Mouse (Mus musculus) small intestine, adult 2 months (tissue): ENCODE results near the gene Hdgf.

Experiments used
- CTCF ChIP-seq: fragments of 200-500 bp; IDR thresholded peaks from 2 replicates; pipeline ENCODE4 v1.5.1; 2012; ENCODE audit warnings: low read depth, mild to moderate bottlenecking, control low read depth, inconsistent platforms, low read length, moderate library complexity, mixed read lengths; ENCODE audit not compliant: insufficient replicate concordance, insufficient read length; ENCODE audit errors: extremely low read depth
- POLR2A ChIP-seq: fragments of 200-500 bp; IDR thresholded peaks from 2 replicates; pipeline ENCODE4 v1.6.1; 2012; ENCODE audit warnings: low read depth, mild to moderate bottlenecking, control low read depth, inconsistent platforms, low read length, moderate library complexity

DNA sequence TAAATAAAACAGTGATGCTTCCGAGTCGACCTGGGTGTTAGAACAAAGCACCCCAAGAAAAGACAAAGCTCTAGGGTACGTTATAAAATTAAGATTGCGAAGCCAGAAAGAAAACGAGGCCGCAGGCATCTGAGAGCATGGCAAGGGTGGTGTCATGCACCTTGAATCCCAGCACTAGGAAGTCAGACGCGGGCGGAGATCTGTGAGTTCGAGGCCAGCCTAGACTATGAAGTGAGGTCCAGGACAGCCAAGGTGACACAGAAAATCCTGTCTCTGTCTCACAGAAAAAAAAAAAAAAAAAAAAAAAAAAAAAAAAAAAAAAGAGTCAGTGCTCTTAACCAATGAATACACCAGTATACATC is 20.1 kb upstream of the Hdgf start:
- no peak for TF ChIP-seq CTCF
- TF ChIP-seq POLR2A, result no peak
